Mouse (Mus musculus): ENCODE results near the gene Treh.

DNA sequence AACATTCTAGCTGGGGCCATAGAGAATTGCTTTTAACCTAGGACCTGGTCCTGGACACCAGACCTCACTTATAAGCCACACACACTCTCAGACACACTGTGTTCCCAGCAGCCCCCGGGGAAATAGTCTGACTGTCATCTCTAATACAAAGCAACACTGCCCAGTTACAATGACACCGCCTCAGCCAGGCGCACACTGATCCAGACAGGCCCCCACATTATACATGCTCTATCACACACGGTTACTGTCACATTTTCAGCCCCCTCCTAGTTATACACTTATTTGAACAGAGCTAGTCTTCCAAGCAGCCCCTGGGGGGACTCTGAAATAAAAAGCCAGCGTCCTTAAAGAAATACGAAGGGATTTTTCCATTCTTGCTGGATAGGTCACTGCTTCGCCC, 49.5 kb downstream of the Treh start:
- no peak for TF ChIP-seq POLR2A (IDR thresholded peaks at IDR 0.05; ENCODE audit: borderline replicate concordance, extremely low read depth, insufficient read depth, insufficient read length, poor library complexity, severe bottlenecking)
- no peak for TF ChIP-seq CTCF (IDR thresholded peaks at IDR 0.05; ENCODE audit: borderline replicate concordance, extremely low read depth, insufficient read depth, insufficient read length)

Data from brain, embryonic 14.5 days (tissue).